Mouse (Mus musculus) C2C12 (cell line): Measurements from ENCODE around the gene Tex22. TPM values are rescaled to one million over a fixed set of nuclear protein-coding genes. Genes with fewer than 3 reads are reported as not detected.

Source experiments
- H3K27me3 ChIP-seq: one replicate; pipeline ENCODE4 v1.6.1; 2011; ENCODE audit not compliant: control insufficient read depth, insufficient read depth, insufficient read length
- H3K36me3 ChIP-seq: one replicate; pipeline ENCODE4 v1.6.1; 2011; ENCODE audit not compliant: control insufficient read depth, insufficient read depth
- H3K4me3 ChIP-seq: one replicate; pipeline ENCODE4 v1.5.1; 2011; ENCODE audit warnings: mild to moderate bottlenecking, control low read depth; ENCODE audit not compliant: poor library complexity, insufficient read depth, severe bottlenecking
- H3K79me2 ChIP-seq: one replicate; pipeline ENCODE4 v1.6.1; 2011; ENCODE audit not compliant: control insufficient read depth, insufficient read depth
- H3K79me3 ChIP-seq: one replicate; pipeline ENCODE4 v1.6.1; 2011; ENCODE audit warnings: low read depth, control low read depth
- H3ac ChIP-seq: one replicate; pipeline ENCODE3; 2011; ENCODE audit warnings: low read depth; ENCODE audit not compliant: control insufficient read depth, insufficient read length
- CEBPB ChIP-seq: IDR thresholded peaks from one replicate; pipeline ENCODE4 v1.6.1; 2011; ENCODE audit warnings: low read depth, mild to moderate bottlenecking, control low read depth, moderate library complexity
- CTCF ChIP-seq: IDR thresholded peaks from one replicate; pipeline ENCODE4 v1.5.1; 2011; ENCODE audit not compliant: control insufficient read depth, insufficient read depth, insufficient read length
- FOSL1 ChIP-seq: IDR thresholded peaks from one replicate; pipeline ENCODE4 v1.8.0; 2011; ENCODE audit warnings: mild to moderate bottlenecking, low read length; ENCODE audit not compliant: poor library complexity, insufficient read depth, severe bottlenecking
- MAX ChIP-seq: IDR thresholded peaks from one replicate; pipeline ENCODE4 v1.6.1; 2011; ENCODE audit warnings: mild to moderate bottlenecking, control low read depth
- MYOD1 ChIP-seq: IDR thresholded peaks from one replicate; pipeline ENCODE4 v1.6.1; 2011; ENCODE audit warnings: low read depth; ENCODE audit not compliant: control insufficient read depth, insufficient read length
- MYOG ChIP-seq: IDR thresholded peaks from one replicate; pipeline ENCODE4 v1.6.1; 2011; ENCODE audit not compliant: control insufficient read depth, insufficient read length; ENCODE audit errors: extremely low read depth
- USF1 ChIP-seq: IDR thresholded peaks from one replicate; pipeline ENCODE4 v1.6.1; 2011; ENCODE audit warnings: low read depth, mild to moderate bottlenecking, control low read depth, moderate library complexity
- polyA plus RNA-seq: library from polyadenylated mRNA; unstranded; fragments of >200 nt; fragmentation: generic; extraction: Trizol; gene quantifications from one replicate; pipeline ENCODE4 v1.2.1, GENCODE M21; 2012; ENCODE audit warnings: missing spikeins

The Tex22 gene
- polyA plus RNA-seq, 1 experiment = not detected

- H3K4me3 ChIP-seq = no peak overlapping the region
- H3K27me3 ChIP-seq = no peaks in the 10 kb centered on the region
- H3K79me2 ChIP-seq = peaks cover 99% of the 10 kb centered on the region
- peaks cover 39% of the 10 kb centered on the region for H3K79me3 ChIP-seq
- TF ChIP-seq MYOD1 = no peak
- TF ChIP-seq CEBPB = no peak
- no peak for TF ChIP-seq MYOG
- TF ChIP-seq FOSL1 = no peak
- TF ChIP-seq CTCF = no peak
- TF ChIP-seq MAX = peak; percentile 95
- peak; percentile 65 for TF ChIP-seq USF1
- H3K36me3 ChIP-seq = peaks cover 30% of the 10 kb centered on the region
- no peak overlapping the region for H3ac ChIP-seq
Observed at GRCm38 (mm10) chr12:113038414-113038813, 35.9 kb upstream of the Tex22 start.

GRCm38 (mm10) chr12:113041481-113042439 lies 32.5 kb upstream of the Tex22 start:
- Histone ChIP-seq H3K79me2 (peaks cover 83% of the 10 kb centered on the region), H3K27me3 (no peaks in the 10 kb centered on the region), H3K79me3 (peaks cover 24% of the 10 kb centered on the region), H3K36me3 (peaks cover 35% of the 10 kb centered on the region), H3ac (no peak overlapping the region), H3K4me3 (no peak overlapping the region)
- TF ChIP-seq FOSL1 (no peak), MAX (no peak), MYOD1 (peak; percentile 77), CEBPB (no peak)

- H3K36me3 ChIP-seq = peaks cover 34% of the 10 kb centered on the region
- peaks cover 76% of the 10 kb centered on the region for H3K79me2 ChIP-seq
- peaks cover 21% of the 10 kb centered on the region for H3K79me3 ChIP-seq
- H3ac ChIP-seq = no peak overlapping the region
- no peaks in the 10 kb centered on the region for H3K27me3 ChIP-seq
- H3K4me3 ChIP-seq = no peak overlapping the region
- no peak for TF ChIP-seq MAX
- no peak for TF ChIP-seq USF1
- no peak for TF ChIP-seq FOSL1
- TF ChIP-seq CTCF = no peak
- no peak for TF ChIP-seq CEBPB
- TF ChIP-seq MYOD1 = no peak
- TF ChIP-seq MYOG = no peak
Observed at GRCm38 (mm10) chr12:113042543-113042942, 31.8 kb upstream of the Tex22 start.

GRCm38 (mm10) chr12:113044916-113045677 lies 29.2 kb upstream of the Tex22 start:
- H3K27me3 ChIP-seq = no peaks in the 10 kb centered on the region
- H3ac ChIP-seq = no peak overlapping the region
- TF ChIP-seq USF1 = no peak
- peak; percentile 28 for TF ChIP-seq CTCF
- H3K79me3 ChIP-seq = peaks cover 15% of the 10 kb centered on the region
- H3K79me2 ChIP-seq = peaks cover 50% of the 10 kb centered on the region
- no peak overlapping the region for H3K4me3 ChIP-seq
- peaks cover 46% of the 10 kb centered on the region for H3K36me3 ChIP-seq

- peaks cover 62% of the 10 kb centered on the region for H3K36me3 ChIP-seq
- H3ac ChIP-seq = no peak overlapping the region
- H3K4me3 ChIP-seq = no peak overlapping the region
- peaks cover 32% of the 10 kb centered on the region for H3K79me2 ChIP-seq
- peaks cover 12% of the 10 kb centered on the region for H3K79me3 ChIP-seq
- H3K27me3 ChIP-seq = no peaks in the 10 kb centered on the region
- no peak for TF ChIP-seq USF1
- no peak for TF ChIP-seq CTCF
- no peak for TF ChIP-seq MYOD1
- no peak for TF ChIP-seq MYOG
- TF ChIP-seq MAX = no peak
- TF ChIP-seq CEBPB = no peak
- TF ChIP-seq FOSL1 = no peak
Observed at GRCm38 (mm10) chr12:113046861-113047260, 27.4 kb upstream of the Tex22 start.
